ENCODE assay signal across 8 mouse cellular contexts in the genomic region with DNA sequence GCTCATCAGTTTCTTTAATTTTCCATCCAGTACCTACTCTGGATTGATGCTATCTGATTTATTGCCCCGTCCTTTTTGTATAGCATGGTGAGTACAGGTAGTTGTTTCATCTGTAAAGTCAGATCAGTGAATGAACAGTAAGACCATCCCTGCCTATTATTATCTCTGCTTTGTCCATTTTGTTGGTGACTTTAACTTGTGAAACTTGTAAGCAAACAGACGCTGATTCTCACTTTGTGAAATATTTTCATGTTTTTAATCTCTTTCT. TPM values are rescaled to one million over a fixed set of nuclear protein-coding genes. Genes with fewer than 3 reads are reported as not detected.
DNase-seq lines count a peak whose midpoint lies in the region; ATAC-seq and TF ChIP-seq lines count a peak whose summit lies in the region.

No protein-coding gene starts in this region.

- no peak for TF ChIP-seq CTCF in bone marrow macrophage, adult 2 months (IDR thresholded peaks at IDR 0.05; ENCODE audit: low read depth, low read length)

- DNase-seq in heart, postnatal 4 days = no peak
- no peak for DNase-seq in hindbrain, embryonic 14.5 days (ENCODE audit: low spot score)
- DNase-seq in frontal cortex, postnatal 25 days (ENCODE audit: low spot score in 2 of 2) = no peak
- DNase-seq in kidney, postnatal 36 days = no peak
- DNase-seq in cerebellum, postnatal 10 days = no peak

- no peaks in the 10 kb centered on the region for H3K27me3 ChIP-seq in heart, embryonic 16.5 days (ENCODE audit: control insufficient read depth, insufficient read depth, low read length)
- no peaks in the 10 kb centered on the region for H3K27me3 ChIP-seq in hindbrain, embryonic 14.5 days (ENCODE audit: control insufficient read depth, insufficient read depth, low read length)
- no peaks in the 10 kb centered on the region for H3K27me3 ChIP-seq in midbrain, embryonic 12.5 days

- H3K4me2 ChIP-seq in heart, embryonic 16.5 days (ENCODE audit: low read depth, low read length) = peak overlapping the region; percentile 88
- H3K4me2 ChIP-seq in hindbrain, embryonic 14.5 days (replicated peaks) = peak overlapping the region; percentile 67
- H3K4me2 ChIP-seq in midbrain, embryonic 12.5 days (replicated peaks) = peak overlapping the region; percentile 90

- H3K36me3 ChIP-seq in heart, embryonic 16.5 days (ENCODE audit: control insufficient read depth, insufficient read depth) = peaks cover 6% of the 10 kb centered on the region; the same call in 1 of the 2 replicates
- peaks cover 11% of the 10 kb centered on the region; the same call in 1 of the 2 replicates for H3K36me3 ChIP-seq in hindbrain, embryonic 14.5 days (replicated peaks; ENCODE audit: control insufficient read depth, insufficient read depth)
- peaks cover 12% of the 10 kb centered on the region for H3K36me3 ChIP-seq in midbrain, embryonic 12.5 days

- H3K27ac ChIP-seq in heart, embryonic 16.5 days (ENCODE audit: low read length) = peak overlapping the region; percentile 93
- no peak overlapping the region for H3K27ac ChIP-seq in bone marrow macrophage, adult 2 months (ENCODE audit: insufficient read depth, low read depth, low read length)
- H3K27ac ChIP-seq in hindbrain, embryonic 14.5 days = peak overlapping the region; percentile 77; the same call in 1 of the 2 replicates
- no peak overlapping the region for H3K27ac ChIP-seq in midbrain, embryonic 12.5 days (replicated peaks)

- H3K9ac ChIP-seq in heart, embryonic 16.5 days (ENCODE audit: low read length) = peak overlapping the region; percentile 98
- peak overlapping the region; percentile 83; the same call in 1 of the 2 replicates for H3K9ac ChIP-seq in hindbrain, embryonic 14.5 days
- H3K9ac ChIP-seq in midbrain, embryonic 12.5 days (replicated peaks) = peak overlapping the region; percentile 94

- WGBS in heart, embryonic 16.5 days = 42% methylated on average over 2 of the region's 2 CpGs
- WGBS in hindbrain, embryonic 14.5 days = 79% methylated on average over 2 of the region's 2 CpGs
- 74% methylated on average over 2 of the region's 2 CpGs for WGBS in midbrain, embryonic 12.5 days

- peak overlapping the region; percentile 97 for H3K4me3 ChIP-seq in heart, embryonic 16.5 days (ENCODE audit: low read length)
- peak overlapping the region; percentile 90 for H3K4me3 ChIP-seq in bone marrow macrophage, adult 2 months (ENCODE audit: insufficient read depth, low read length)
- peak overlapping the region; percentile 58 for H3K4me3 ChIP-seq in hindbrain, embryonic 14.5 days (replicated peaks; ENCODE audit: low read length)
- H3K4me3 ChIP-seq in midbrain, embryonic 12.5 days = peak overlapping the region; percentile 89

- peaks cover 15% of the 10 kb centered on the region for H3K4me1 ChIP-seq in heart, embryonic 16.5 days (ENCODE audit: control insufficient read depth, insufficient read depth, low read length)
- H3K4me1 ChIP-seq in bone marrow macrophage, adult 2 months (ENCODE audit: control insufficient read depth, insufficient read depth, low read length) = peaks cover 11% of the 10 kb centered on the region
- peaks cover 21% of the 10 kb centered on the region for H3K4me1 ChIP-seq in hindbrain, embryonic 14.5 days (replicated peaks; ENCODE audit: control insufficient read depth, insufficient read depth, low read length)
- peaks cover 23% of the 10 kb centered on the region for H3K4me1 ChIP-seq in midbrain, embryonic 12.5 days

- ATAC-seq in heart, embryonic 16.5 days (replicated peaks; ENCODE audit: extremely low read depth, insufficient read depth, low FRiP score) = no peak
- no peak for ATAC-seq in hindbrain, embryonic 14.5 days (ENCODE audit: low FRiP score)
- no peak for ATAC-seq in midbrain, embryonic 12.5 days (ENCODE audit: low FRiP score, low read depth)

- no peaks in the 10 kb centered on the region for H3K9me3 ChIP-seq in heart, embryonic 16.5 days (replicated peaks; ENCODE audit: control insufficient read depth, low read length)
- no peaks in the 10 kb centered on the region for H3K9me3 ChIP-seq in hindbrain, embryonic 14.5 days (ENCODE audit: control insufficient read depth, low read length)
- H3K9me3 ChIP-seq in midbrain, embryonic 12.5 days = no peaks in the 10 kb centered on the region

- no peak for TF ChIP-seq POLR2A in bone marrow macrophage, adult 2 months (IDR thresholded peaks at IDR 0.05; ENCODE audit: borderline replicate concordance, low read depth, low read length)

RNA-seq across cellular contexts. Expression of a gene that starts 1.2 kb away (rescaled TPM):
- polyA plus RNA-seq in heart, embryonic 16.5 days (2015; fragmentation: Nextera tagmentation; extraction: Ambion mirVana) = 34.8 and 36.5 TPM in 2 replicates
- total RNA-seq in heart, postnatal 4 days (2021) = 10 to 100 TPM; 51.4 to 53.6 TPM
- polyA plus RNA-seq in bone marrow macrophage, adult 2 months (2012; ENCODE audit: insufficient read depth, insufficient read length, missing spikeins) = 38.6 and 42.8 TPM in 2 replicates
- 86.6 and 94.9 TPM in 2 replicates for polyA plus RNA-seq in hindbrain, embryonic 14.5 days (2014; fragmentation: Nextera tagmentation; extraction: Ambion mirVana)
- 45.9 and 46.1 TPM in 2 replicates for polyA plus RNA-seq in midbrain, embryonic 12.5 days (2016; fragmentation: Nextera tagmentation; extraction: Ambion mirVana)

RNA-seq across cellular contexts. Expression of a gene that starts 53.8 kb away (rescaled TPM):
- polyA plus RNA-seq in heart, embryonic 16.5 days (2015; fragmentation: Nextera tagmentation; extraction: Ambion mirVana) = 10.4 and 13.1 TPM in 2 replicates
- 1 to 10 TPM; 9.1 to 9.3 TPM for total RNA-seq in heart, postnatal 4 days (2021)
- polyA plus RNA-seq in bone marrow macrophage, adult 2 months (2012; ENCODE audit: insufficient read depth, insufficient read length, missing spikeins) = not detected in 2 replicates
- 4.9 and 6.0 TPM in 2 replicates for polyA plus RNA-seq in hindbrain, embryonic 14.5 days (2014; fragmentation: Nextera tagmentation; extraction: Ambion mirVana)
- polyA plus RNA-seq in midbrain, embryonic 12.5 days (2016; fragmentation: Nextera tagmentation; extraction: Ambion mirVana) = 6.8 and 11.3 TPM in 2 replicates

RNA-seq across cellular contexts. Expression of a gene that starts 53.9 kb away (rescaled TPM):
- 0.20 and 0.30 TPM in 2 replicates for polyA plus RNA-seq in heart, embryonic 16.5 days (2015; fragmentation: Nextera tagmentation; extraction: Ambion mirVana)
- not detected for total RNA-seq in heart, postnatal 4 days (2021)
- not detected in 2 replicates for polyA plus RNA-seq in bone marrow macrophage, adult 2 months (2012; ENCODE audit: insufficient read depth, insufficient read length, missing spikeins)
- 31.7 and 35.3 TPM in 2 replicates for polyA plus RNA-seq in hindbrain, embryonic 14.5 days (2014; fragmentation: Nextera tagmentation; extraction: Ambion mirVana)
- polyA plus RNA-seq in midbrain, embryonic 12.5 days (2016; fragmentation: Nextera tagmentation; extraction: Ambion mirVana) = 1.6 and 3.0 TPM in 2 replicates

Comparison
In these comparisons a context has a peak if more than half of its experiments do, and no peak if none do; other contexts are left out.
1. H3K27ac ChIP-seq: peak in heart, embryonic 16.5 days (single experiment) and hindbrain, embryonic 14.5 days (single experiment); none in bone marrow macrophage, adult 2 months (single experiment) and midbrain, embryonic 12.5 days (single experiment).
2. Peak in every context shown above with its lines, with median percentiles within 50 percentile points of each other: H3K4me2 ChIP-seq, H3K4me3 ChIP-seq and H3K9ac ChIP-seq.